Mouse (Mus musculus) adrenal gland (tissue): ENCODE measurements at regions not wholly inside any gene's neighbourhood (a gene's known extent, or its start where the extent isn't known, plus 50 kb on each side); places are given as distances from the start of the nearest gene placed in this dataset.
"Not testable (repeated sequence)": the region's sequence is repeated elsewhere in the genome, so short reads cannot be mapped to it uniquely, and the experiment has no call there.

ENCODE experiments used
- intact Hi-C: fragments of 180-260 bp; cut with DNase I; formaldehyde crosslinking; loops from one replicate; pipeline ENCODE4 v1.15.1; 2025

DNA sequence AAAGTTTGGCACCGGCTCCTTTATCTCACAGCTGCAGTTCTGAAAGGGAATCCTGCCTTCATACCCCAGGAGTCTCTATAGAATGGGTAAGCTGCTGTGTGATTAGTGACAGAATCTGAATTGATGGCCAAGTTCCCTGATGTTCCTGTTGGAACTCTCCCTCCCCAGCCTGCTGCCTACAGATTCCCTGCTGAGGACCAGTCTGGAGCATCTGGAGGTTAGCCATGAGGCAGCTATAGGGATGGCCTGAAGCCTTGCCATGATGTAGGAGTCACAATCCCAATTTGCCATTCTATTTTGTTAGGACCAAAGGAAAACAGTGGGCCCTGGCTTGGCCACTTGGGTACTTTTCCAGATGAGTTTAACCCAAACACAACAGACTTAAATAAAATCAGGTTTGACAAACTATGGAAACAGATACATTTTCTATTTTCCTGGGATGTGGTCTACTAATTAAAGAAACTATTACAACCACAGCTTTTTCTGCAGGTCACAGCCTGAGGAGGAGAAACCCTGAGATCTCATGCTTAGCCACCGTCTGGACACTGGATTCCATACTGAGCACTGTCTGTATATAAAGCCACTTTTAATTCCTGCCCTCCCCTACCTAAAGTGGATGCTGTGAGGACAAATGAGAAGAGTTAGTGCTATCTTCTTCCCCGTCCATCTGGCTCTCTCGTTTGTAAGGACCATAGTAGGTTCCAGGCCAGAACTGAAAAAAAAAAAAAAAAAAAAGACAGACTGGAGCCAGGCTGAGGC, 349.5 kb upstream of the Tbl1xr1 start:
- intact Hi-C loops = no loop called here

DNA sequence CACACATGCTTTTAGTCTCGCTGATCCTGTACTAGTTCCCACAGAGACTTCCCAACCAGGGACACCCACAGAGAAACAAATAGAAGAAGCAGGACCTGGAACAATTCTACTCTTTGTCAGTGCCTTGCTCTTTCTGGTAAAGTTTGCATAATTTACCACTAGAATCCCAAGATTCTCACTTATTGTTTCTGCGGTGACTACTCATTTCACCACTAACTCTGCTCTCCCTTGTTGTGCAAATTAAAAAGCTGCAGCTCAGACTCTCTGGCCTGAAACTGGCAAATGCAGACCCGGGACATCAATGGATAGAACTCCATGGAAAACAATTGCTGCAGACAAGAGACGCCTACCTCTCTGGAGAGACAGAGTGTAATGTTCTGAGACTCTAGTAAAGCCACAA, 348.4 kb upstream of the Tbl1xr1 start:
- intact Hi-C loops = no loop called here

DNA sequence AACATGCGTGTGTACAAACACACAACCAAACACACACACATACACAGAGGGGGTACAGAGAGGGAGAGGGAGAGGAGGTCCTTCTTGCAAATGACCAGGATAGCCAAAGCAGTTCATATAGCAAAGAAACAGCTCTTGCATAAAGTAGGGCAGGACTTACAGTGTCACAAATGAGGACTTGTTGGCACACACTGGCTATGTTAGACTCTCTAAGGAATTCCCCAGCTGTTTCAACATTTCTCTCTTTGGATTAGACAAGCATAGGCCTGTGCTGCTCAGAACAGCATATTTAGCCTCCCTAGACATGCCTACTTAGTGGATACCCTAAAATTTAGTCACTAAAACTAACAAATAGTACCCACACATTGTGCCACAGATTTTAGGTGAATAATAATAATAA, 347.1 kb upstream of the Tbl1xr1 start:
- intact Hi-C loops = no loop called here

DNA sequence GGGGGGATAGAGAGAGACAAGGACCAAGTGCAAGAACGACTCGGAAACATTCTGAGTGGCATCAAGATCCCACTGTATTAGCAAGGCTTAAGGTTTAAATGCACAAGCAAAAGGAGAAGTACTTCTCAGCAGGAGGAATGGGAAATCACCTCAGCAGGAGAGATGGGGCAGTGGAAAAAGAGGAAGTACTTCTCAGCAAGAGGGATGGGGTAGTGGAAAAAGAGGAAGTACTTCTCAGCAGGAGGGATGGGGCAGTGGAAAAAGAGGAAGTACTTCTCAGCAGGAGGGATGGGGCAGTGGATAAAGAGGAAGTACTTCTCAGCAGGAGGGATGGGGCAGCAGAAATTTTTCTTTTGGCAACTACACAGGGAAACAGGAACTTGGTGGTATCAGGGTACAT, 340.8 kb upstream of the Tbl1xr1 start:
- intact Hi-C loops = not testable (repeated sequence)

DNA sequence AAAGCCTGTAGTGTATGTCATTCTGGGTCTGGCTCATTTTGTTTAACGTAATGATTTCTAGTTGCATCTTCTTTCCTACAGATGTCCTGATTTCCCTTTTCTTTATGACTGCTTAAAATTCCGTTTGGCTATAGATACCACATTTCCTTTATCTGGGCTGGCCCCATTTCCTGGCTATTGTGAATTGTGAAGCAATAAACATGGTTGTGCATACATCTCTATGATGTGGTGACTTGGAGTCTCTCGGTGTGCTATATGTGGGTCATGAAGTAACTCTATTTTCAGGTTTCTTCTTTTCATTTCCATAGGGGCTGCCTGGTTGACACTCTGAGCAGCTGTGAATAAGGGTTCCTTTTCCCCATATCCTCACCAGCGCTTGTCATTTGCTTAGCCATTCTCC, 336.7 kb upstream of the Tbl1xr1 start:
- intact Hi-C loops = no loop called here

DNA sequence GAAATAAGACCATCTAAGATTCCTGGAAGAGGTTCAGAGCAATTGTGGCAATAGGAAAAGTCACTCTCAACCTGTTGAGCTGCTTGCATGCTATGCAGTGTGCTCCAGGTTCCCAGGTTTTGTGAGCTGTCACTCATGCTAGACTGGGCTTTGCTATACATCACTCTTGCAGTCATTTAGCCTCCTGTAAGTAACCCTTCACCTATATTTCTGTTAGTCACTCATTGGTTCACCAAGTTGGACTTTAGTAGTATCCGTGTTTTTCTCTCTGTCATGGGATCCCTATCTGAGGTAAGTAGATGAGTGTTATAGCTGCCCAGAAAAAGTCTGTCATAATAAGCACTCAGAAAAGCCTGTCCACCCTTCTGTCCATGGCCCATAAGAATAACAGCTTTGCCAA, 332.3 kb upstream of the Tbl1xr1 start:
- intact Hi-C loops = no loop called here

DNA sequence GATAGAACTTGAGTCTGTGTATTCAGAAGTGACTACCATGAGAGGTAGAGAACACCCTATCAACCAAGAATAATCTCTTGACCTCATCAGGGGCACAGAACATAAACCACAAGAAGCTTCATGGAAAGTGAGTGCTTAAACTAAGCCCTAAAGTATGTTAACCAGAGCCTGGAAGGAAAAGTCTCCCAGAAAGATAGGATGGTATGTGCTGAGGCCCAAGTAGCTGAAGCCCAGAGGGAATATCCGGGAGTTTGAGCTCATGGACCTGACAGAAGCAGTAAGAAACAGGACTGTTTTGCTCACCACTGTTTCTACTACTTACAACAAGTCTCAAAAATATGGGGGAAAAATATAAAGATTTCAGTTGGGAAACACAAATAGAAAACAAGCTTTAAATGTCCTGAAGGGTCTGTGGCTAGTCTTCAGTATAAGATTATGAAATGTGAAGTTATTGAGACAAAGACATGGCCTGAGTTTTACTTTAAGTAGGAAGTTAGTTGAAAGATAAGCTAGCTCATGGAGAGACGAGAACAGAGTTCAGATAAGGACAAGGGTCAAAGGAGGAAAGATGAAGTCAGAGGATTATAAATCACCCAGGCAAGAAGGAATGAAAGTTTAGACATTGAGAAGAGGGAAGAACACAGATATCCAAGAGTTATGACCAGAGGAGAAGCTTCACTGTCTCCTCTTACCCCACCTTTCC, 315.8 kb upstream of the Tbl1xr1 start:
- intact Hi-C loops = loop anchor here (10.0 kb wide), 1 partner anchor 314 kb away; the partner anchor contains the start of gene Tbl1xr1

DNA sequence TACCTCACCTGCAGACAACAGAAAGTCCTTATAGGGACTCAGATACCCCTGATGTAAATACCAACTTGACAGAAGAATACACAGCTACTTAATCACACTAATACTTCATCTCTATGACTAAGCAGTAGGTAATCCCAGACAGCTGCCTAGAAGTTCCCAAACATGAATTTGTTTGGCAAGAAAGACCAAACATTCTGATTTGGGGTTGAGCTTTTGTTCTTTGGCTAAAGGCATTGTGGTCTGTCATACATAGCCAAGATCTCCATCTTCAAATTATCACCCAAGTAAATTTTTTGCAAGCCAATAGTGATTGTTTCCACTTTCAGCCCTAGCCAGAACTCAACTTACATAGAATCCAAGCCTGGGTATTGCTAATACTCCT, 315.2 kb upstream of the Tbl1xr1 start:
- intact Hi-C loops = loop anchor here (10.0 kb wide), 1 partner anchor 314 kb away; the partner anchor contains the start of gene Tbl1xr1

DNA sequence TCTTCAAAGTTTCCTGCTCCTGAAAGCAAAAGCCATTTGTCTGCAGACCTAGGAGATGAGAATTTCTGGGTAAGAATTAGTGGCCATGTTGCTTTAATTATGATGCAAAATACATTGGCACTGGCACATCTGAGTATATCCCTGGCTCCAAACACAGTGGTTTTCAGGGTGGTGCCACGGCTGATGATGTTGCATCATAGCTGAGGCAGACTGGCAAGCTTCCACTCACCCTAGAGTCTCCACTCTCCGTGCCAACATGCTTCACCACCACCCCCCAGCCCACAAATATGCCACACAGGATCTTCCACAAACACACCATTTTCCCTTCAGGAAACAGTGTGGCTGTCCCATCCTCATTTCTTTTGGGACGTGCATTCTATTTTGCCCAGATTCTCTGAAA, 314.5 kb upstream of the Tbl1xr1 start:
- intact Hi-C loops = loop anchor here (10.0 kb wide), 1 partner anchor 313 kb away; the partner anchor contains the start of gene Tbl1xr1

DNA sequence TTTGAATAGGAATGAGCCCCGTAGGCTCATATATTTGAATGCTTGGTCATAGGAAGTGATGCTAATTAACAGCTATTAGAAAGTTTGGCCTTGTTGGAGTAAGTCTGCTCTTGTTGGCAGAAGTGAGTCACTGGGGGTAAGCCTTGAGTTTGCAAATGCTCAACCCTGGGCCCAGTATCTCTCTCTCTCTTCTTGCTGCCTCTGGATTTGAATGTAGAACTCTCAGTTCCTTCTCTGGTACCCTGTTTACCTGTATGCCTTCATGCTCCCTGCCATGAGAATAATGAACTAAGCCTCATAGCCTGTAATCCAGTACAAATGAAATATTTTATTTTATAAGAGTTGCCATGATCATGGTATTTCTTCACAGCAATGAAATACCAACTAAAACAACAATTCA, 308.4 kb upstream of the Tbl1xr1 start:
- intact Hi-C loops = loop anchor here (10.0 kb wide), 1 partner anchor 307 kb away; the partner anchor contains the start of gene Tbl1xr1

DNA sequence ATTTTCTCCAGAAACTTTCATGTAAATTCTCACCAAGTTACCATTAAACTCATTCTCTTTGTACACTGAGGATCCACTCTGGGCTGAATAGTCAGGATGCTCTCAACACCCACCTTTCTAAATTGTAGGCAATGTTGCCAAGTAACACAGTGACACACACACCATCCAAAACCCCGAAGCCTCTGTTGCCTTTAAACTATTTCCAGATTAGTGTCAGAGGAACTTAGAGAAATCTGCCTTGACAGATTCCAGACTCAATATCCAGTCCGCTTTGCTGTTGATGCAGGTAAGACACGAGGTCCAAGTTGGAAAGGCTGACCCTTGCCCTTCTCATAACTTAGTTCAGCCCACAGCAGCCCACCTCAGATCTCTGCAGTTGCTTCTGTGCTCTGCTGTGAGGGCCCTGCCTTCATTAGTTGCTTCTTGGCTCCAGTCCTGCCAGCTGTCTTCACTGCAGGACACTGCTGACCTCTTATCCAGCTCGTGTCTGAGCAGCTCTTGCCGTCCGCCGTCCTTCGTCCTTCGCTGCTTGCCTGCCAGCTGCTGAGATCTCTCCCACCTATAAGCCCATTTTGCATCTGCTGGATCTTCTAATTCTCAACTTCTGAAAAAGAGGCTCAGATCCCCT, 306.4 kb upstream of the Tbl1xr1 start:
- intact Hi-C loops = loop anchor here (10.0 kb wide), 1 partner anchor 305 kb away; the partner anchor contains the start of gene Tbl1xr1

DNA sequence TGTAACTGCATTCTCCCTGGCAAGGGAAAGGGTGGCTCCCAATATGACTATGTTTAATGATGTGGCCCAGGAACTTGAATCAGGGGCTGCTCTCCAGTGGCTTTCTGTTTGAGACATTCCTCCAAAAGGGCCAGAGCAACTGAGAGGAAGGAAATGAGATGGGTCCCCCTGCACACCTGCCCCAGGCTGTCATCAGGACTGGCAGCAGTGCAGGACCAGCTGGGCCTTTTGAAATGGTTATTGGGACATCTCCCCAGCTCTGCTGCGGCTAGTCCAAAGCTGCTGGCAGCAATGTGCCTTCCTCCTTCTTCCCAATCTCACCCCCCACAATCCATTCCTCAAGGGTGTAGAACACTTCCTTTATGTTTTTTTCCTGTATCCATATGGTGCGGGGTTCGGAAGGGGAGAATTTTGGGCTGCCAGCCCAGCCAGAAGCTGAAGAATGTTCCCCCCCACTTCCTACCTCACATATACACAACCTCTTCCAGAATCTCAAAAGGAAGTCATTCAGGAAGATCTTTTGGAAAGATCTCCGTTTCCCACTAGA, 304.6 kb upstream of the Tbl1xr1 start:
- intact Hi-C loops = no loop called here

DNA sequence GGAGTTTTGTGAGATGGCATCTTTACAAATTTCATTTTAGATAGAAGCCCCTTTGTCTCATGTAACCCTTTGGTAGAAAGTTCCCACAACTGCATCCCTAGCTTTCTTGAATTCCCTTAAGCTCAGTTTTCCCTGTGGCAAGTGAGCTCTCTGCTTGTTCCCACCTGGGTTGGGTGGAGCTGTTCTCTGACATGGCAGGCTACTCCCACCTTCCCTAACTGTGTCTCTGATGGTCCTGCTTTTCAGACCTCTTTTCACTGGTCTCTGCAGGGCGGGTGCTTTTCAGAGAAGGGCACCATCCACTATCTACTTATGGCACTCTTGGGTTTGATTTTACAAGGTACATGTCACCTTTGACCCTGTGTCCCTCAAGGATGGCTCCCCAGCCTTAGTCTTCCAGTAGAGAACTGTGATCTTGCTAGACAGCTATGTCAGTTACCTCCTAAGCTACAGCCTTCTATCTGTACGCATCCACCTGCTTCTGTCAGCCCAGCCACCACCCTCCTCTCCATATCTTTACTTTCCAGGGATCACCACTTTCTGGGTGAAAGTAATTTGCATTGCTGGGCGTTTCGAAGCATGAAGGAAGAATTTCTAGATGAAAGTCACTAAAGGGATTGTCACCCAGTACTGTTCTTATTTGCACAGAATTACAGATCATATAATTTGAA, 302.1 kb upstream of the Tbl1xr1 start:
- intact Hi-C loops = no loop called here

DNA sequence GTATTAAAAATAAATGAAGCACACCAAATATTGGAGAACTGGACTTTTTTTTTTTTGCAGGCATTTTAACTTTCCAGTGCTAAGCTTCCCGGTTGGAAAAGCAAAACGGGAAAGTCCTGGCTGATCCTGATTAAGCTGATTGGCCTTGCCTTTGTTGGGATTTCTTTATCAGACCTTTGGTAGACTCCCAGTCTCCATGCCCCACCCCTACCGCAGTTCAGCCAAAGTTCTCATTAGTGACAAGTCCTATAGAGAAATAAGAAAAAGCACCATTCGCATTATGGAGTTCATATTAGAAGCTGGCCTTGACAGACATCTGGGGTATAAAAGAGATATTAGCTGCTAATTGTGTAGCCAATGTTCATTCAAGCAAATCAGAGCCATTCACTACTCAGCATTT, 297.7 kb upstream of the Tbl1xr1 start:
- intact Hi-C loops = no loop called here

DNA sequence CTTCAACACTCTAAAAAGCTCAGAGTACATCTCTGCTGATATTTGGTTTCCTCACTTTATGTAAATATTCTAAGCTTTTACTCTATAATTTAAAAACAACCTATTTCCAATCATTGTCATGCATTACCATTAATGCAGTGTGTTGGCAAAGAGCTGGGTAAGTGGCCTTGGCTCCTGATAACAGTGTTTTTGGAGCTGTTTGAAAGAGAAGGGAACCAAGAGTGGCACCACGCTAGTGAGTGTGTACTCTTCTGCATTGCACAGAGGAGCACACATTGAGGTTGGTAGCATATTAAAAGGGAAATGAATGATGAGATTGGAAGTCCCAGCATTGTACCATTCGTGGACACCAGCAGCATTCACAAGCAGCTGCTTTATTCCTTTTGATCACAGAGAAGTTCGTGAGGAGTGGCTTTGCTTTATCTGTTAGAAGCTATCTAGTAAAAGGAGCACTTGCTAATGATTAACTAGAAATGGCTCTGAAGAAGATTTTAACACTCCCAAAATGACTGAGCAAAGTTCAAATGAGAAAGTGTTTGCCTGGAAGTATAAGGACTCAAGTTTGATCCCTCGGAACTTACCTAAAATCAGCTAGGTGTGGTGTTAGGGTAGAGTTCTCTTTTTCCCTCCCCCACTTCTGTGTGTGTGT, 284.3 kb upstream of the Tbl1xr1 start:
- intact Hi-C loops = no loop called here

DNA sequence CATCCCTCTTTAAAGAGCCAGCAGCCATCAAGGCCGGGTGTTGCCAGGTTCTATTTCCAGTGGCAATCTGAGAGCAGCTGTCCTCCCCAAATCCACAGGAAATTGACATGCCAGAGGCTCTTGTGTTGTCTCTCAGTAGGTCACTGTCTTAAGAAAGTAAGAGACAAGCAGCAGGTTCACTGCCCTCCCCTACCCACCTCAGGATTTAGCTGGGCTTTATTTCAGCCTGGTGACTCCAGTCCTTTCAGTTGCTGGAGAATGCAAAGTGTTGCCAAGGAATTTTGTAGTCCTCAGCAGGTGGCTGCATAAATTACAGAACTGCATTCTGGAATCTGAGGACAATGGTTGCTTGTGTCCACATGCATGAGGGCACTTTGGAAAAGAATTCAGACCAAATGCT, 278.3 kb upstream of the Tbl1xr1 start:
- intact Hi-C loops = no loop called here

DNA sequence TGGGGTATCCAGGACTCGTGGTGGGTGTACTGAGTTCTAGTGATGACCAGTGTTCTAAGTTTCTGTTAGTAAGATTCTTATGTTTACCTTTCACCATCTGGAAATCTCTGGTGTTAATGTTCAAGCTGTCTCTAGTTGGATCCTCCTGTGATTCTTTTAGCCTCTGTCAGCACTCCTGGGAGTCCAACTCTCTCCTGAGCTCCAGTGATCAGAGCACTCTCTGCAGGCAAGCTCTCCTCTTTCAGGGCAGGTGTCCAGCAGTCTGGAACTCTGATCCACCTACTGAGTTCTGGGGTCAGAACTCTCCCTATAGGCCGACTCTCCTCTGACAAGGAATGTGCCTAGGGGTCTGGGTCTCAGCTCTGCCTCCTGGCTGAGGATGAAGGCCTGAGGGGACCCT, 272.6 kb upstream of the Tbl1xr1 start:
- intact Hi-C loops = not testable (repeated sequence)

DNA sequence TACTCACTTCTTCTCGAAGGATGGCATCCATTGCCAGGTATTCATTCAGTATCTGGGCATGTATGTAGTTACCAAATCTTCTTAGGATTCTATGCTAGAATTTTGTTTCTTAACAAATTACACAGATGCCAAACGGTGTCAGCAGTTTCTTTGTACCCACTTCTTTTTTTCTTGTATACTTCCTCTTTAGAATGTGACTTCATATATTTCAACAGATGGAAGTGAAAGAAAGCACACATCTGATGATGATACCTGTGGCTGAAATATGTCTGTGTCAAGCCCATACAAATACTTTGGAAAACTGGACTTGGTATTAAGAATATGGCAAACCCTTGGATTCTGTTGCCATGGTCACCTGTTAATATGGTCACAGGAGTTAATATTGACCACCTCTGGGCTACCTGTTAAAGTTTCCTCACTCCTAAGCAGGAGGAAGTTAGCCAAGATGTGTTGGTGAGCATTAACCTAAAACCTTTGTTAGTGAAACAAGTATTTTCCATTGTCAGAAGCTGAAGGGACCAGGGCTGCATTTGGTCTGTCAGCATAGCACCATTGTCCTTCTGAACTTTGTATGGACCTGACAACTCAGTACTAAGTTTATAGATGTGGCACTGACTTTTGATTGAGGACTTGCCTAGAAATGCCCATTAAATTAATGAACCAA, 269.8 kb upstream of the Tbl1xr1 start:
- intact Hi-C loops = no loop called here

DNA sequence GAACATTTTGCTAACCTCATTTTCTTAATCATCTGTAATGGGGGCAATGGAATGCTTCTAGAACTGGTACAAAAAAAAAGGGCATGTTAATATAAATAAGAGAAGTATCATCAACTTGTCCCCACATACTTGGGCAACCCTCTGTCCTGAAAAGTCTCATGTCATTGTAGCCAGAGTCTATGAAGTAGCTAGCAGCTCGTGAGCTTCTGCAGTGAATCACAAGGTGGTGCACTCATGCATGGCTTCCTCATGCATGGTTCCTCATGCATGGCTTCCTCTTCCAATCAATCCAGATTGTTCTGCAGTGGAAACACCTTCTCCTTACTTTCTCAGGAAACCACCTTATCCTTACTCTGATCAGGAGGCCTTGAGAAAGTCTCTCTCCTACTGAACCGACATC, 267.9 kb upstream of the Tbl1xr1 start:
- intact Hi-C loops = no loop called here

DNA sequence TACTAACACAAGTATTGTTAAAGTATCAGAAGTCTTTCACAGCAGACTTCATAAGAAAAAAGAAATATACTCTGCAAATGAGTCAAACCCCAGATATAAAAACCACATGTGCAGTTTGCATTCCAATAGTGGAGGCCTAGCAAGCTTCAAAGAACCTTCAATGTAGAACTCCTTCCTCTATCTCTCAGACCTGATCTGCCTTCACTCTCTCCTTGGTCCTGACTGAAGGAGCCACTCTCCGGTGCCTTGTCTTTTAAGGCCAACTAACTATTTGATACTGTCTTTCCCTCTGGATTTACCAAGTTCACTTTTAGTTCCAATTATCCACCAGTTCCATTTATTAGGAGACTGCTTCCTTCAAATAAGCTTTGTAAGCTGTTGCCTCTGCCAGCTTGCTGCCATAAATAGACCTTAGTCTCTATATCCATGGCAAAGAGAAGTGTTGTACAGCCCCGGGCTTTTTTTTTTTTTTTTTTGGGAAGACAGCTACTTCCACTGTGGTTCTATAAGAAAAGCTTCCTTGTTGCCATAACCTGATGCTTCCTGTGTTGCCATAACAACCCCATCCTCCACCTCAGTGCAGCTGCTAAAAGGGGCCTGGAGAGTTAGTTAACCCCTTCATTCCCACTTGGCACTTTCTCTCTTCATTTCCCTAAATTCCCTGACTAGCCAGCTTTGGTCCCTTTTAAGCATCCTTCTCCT, 266.5 kb upstream of the Tbl1xr1 start:
- intact Hi-C loops = no loop called here
